Mouse (Mus musculus) left cerebral cortex, postnatal 25 days (tissue): Measurements from ENCODE around the gene Snx29. TPM values are rescaled to one million over a fixed set of nuclear protein-coding genes. Genes with fewer than 3 reads are reported as not detected.
"Not testable (repeated sequence)": the region's sequence is repeated elsewhere in the genome, so short reads cannot be mapped to it uniquely, and the experiment has no call there.

ENCODE experiments used
- DNase-seq, 2 experiments: peaks; one replicate each; pipeline ENCODE4 v3.0.0; 2022; ENCODE audit warnings: low spot score in 2 of 2, mixed read lengths in 1 of 2
- intact Hi-C: fragments of 180-260 bp; cut with DNase I; formaldehyde crosslinking; loops from one replicate; pipeline ENCODE4 v1.15.1; 2025
- total RNA-seq, 2 experiments: library from RNA; stranded (reverse); gene quantifications; 2 replicates each; pipeline ENCODE4 v1.2.3; 2021

Snx29 gene
- total RNA-seq, result 10 to 100 TPM; 19.4 to 24.4 TPM

DNA sequence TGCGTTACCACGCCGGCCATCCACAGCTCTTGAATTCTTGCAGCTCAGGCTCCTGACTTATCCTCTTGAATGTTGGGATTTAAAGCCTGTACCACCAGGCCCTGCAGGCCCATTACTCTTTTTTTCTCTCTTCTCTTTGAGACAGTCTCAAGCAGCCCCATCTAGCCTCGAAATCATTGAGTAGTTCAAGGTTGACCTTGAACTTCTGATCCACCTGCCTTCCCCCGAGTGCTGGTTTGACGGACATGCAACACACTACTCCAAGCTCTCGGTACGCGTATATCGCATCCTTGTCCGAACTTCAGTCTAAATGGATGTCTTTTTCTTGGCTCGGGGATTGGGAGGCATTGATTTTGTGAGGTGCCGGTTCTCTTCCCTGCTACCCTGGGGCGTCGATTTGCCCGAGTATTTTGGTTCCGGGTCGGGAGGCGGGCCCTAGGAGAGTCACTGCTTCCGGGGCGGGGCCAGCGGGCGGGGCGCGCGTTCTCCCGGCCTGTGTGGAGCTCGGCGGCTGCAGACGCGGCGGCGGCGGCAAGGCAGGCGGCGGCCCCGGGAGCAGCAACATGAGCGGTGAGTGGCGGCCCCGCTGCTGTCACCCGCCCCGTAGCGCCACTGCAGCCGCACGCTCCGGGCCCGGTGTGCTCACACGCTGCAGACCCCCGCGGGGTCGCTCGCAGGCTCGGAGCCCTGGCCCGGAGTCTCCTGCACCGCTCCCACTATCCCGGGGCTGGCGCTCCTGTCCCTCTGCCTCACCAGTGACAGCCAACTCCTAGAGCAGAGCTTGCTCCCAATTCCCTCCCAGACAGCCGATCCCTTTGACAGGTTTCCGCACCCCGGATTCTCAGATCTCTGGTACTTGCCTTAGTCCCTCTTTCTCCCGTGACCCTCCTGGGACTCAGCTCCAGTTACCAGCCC is at the start of gene Snx29:
Snx29 (plus strand) TSS at position 500 of the 915 bp plus-strand sequence.
- DNase-seq, result peak; percentile 98
- intact Hi-C loops, result loop anchor here (2.0 kb wide), 2 partner anchors 68 to 96 kb away; partner anchors contain the start of gene Gspt1

DNA sequence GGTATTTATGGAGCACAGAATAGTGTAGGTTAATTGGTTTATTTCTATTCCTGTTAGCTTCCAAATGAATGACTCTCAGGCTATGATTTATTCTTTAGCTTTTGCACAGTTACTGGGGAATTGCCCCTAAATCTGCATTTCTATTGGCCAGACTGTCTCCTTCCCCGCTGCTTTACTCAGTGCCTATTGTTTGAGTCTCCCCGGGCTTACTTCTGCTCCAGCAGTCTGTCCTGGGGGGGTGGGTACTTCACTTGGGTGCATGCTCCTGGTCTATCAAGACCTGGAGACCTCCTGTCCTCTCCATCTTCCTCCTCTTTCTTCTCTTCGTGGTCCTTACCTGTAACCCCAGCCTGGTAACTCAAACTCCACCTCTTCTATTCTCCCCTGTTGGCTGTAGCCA is 45.8 kb upstream of the Snx29 start:
- intact Hi-C loops, result no loop called here
- no peak for DNase-seq

DNA sequence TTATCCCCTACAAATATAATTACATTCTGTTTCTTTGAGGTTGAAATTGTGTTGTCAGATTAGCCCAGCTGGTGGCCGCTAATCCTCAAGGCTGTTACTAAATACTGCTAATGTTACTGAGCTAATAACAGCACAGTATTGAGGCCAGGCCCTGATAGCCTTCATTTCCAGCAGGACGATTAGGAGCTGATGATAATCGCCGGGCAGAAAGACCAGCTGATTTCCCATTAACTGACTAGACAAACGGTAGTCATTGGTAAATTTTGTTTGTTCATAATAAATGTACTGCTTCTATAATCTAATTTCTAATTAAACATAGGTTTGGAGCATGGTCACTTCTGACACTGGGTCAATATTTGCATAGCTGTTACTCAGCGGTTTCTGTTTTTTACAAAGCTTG is 43.9 kb upstream of the Snx29 start:
- intact Hi-C loops, result no loop called here
- no peak for DNase-seq

DNA sequence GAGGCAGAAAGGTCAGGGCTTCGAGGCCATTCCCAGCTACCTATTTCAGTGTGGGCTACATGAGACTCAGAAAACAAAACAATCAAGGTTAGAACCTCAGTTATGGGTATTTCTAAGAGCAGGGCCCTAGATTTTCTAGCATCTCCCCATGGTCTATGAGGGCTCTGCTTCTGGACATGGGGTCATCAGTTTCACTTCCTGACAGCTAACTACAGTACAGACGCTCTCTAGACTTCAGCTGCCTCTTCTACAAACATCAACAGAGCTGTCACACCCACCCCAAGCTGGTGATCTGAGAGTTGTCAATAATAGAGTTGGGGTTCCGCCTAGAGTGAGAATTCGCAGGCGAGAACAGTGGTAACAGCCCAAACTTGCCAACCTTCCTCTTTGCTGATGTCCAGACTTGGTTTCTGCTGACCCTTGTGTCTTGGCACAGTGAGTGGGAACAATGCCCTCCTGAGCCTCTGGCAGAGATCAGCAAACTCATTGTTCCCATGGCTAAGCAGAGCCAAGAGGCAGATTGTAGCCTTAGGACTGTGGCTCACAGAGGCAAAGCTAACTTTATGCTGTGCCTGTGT is 40.0 kb upstream of the Snx29 start:
- intact Hi-C loops, result no loop called here
- peak; percentile 10 to 61 for DNase-seq

DNA sequence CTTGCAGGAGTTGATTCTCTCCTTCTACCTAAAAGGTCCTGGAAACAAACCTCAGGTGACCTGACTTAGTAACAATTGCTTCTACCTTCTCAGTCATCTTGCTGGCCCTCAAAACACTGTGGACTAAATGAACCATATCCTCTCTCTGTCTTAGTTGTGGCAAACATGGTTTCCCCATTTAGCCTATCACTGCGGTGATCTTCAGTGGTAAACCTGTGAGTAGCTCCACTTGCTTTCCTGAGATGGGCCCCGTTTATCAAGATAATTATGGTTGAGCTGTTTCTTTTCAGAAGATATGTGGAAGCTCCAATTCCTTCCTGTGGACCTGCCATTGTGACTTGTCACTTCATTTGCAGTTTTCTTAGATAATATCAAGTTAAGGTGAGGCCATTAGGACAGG is 37.8 kb upstream of the Snx29 start:
- intact Hi-C loops, result no loop called here

DNA sequence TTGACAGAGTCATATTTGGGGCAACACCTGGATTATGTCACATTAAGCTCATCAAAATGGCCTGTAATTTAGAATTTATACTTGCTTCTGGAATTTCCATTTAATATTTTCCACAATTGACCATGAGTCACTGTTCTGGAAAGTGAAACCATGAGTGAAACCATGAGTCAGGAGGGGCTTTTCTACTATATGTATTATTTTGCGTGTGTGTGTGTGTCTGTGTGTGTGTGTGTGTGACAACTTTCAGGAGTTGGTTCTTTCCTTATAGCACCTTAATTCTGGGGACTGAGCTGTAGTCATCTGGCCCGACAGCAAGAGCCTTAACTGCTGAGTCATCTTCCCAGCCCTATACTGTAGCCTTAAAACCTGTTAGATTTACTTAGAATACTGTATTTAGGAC is 36.8 kb upstream of the Snx29 start:
- DNase-seq, result no peak
- intact Hi-C loops, result no loop called here

More for the DNA sequence above, 37.8 kb upstream of the Snx29 start:
- DNase-seq, result no peak

DNA sequence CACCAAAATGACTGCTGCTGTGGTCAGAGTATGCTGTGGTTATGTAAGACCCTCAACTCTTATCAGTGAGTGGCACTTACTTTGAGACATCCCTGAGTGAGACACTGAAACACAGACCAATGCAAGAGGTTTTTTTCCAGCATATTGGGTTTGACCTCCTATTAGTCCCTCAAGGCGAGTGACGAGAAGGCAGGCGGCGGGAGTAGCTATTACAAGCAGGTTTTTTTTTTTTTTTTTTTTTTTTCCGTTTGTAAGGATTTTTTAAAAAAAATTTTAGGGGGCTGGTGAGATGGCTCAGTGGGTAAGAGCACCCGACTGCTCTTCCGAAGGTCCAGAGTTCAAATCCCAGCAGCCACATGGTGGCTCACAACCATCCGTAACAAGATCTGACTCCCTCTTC is 33.8 kb upstream of the Snx29 start:
- intact Hi-C loops, DNase-seq: not testable (repeated sequence)

DNA sequence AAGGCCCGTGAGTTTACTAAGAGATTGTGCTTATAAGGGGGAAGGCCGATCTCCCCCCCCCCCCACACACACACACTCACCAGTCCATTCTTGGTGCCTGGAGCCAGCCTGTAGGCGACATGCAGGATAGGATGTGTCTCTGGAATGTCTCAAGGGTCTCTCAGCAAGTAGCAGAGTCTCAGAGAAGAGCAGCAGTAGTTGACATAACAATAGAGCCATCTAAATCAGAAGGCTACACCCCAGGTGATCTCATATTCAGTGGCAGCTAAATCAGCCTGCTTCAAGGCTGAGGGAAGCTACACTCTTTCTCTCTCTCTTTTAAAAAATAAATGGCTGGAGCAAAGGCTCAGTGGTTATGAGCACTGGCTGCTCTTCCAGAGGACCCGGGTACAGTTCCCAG is 27.1 kb upstream of the Snx29 start:
- DNase-seq, intact Hi-C loops: not testable (repeated sequence)

DNA sequence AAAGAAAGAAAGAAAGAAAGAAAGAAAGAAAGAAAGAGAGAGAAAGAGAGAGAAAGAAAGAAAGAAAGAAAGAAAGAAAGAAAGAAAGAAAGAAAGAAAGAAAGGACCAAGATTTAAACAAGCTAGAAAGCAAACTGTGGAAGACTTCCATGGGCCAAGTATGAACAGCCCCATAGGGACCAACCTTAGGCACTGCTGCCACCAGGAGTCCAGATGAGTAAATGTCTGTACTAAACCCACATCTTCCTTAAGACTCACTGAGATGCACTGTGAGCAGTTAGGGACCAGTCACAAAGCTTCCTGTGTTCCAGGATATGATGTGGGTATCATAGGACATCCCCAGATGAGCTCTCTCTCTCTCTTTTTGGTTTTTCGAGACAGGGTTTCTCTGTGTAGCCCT is 25.0 kb upstream of the Snx29 start:
- intact Hi-C loops, result not testable (repeated sequence)
- peak in 1 of 2 experiments; percentile 29 for DNase-seq

DNA sequence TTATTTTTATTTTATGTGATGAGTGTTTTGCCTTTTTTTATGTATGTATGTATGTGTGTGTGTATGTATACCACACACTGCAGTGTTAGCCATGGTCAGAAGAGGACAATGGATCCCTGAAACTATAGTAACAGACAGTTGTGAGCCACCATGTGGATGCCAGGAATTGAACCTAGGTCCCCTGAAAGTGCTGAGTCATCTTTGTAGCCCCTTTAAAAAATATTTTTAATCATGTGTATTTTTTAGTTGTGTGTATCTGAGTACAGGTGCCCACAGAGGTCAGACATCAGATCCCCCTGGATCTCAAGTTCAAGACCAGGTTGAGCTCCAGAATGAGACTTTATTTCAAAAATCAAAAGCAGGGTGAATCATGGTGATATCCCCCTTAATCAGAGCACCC is 19.0 kb upstream of the Snx29 start:
- intact Hi-C loops, result no loop called here
- no peak for DNase-seq

DNA sequence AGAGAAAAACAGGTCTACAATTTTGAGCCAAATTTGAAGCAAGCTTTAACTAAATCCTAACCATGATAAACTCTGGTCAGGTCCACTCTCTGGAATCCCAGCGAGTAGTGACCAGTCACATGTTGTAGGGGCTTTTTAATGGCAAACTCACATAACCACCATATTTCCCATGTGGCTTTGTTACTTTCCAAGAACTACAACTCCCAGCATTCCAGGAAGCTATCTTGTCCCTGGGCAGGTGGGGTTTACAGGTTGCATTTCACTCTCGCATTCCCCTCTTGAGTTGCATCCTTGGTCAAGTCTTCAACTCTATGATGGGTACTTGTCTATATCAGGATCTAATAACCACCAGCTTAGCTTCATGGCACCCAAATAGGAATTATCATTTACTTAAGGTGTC is 17.2 kb upstream of the Snx29 start:
- DNase-seq, result no peak
- intact Hi-C loops, result no loop called here

DNA sequence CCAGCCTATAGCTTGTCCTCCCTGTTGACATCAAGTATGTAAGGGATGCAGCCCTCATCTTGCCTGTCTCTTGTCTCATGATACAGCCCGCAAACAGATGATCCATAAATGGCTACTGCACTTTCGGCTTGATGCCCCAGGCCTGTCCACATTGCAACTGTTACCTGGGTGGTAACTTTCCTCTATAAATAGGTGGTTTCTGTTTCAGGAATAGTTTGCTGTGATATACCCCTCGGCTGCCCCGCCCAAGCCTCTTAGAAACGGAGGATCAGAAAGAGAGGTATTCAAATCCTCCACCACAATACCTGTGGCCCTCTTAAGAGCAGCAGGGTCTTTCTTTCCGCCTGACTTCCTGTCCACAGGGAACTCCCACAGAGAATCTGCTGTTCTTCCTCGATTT is 9.2 kb upstream of the Snx29 start, which contains the start of gene Tnfrsf17:
Tnfrsf17 (plus strand) TSS at position 301 of the 400 bp plus-strand sequence.
- no peak for DNase-seq
- intact Hi-C loops, result no loop called here

DNA sequence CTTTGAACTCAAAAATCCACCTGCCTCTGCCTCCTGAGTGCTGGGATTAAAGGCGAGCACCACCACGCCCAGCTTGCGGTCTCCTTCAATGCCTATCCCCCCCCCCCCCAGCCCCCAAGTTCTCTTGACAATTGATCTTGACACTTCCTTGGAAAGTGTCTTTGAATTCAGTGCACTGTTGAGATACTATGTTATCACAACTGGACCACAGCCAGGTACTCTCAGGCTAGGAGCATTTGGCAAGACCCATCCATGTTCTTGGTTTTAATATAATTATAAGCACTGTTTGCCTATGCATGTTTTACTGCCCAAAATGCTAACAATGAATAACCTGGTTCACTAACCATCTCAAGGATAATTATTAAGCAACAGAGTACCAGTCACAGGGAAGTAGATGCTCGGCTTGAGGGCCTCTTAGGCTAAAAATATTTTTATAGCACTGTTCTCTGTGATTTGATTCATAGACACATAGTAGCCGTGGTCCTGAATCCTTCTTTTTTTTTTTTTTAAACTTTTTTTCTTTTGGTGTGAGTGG is 6.9 kb upstream of the Snx29 start:
- DNase-seq, result no peak
- intact Hi-C loops, result no loop called here

DNA sequence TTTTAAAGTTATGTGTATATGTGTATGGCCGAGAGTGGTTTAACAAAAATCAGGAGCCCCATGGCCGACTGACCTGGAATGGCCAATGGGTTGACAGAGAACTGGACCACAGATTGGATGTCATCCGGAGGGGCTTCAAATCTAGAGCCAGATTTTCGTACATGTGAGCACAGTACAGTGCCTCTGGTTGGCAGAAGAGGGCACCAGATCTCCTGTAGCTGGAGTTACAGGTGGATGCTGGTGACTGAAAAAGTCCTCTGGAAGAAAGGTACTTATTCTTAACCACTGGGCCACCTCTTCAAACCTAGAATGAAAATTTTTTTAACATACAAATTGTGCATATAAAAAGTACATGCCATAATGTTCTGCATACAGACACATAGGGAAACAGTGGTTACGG is 6.0 kb upstream of the Snx29 start:
- intact Hi-C loops, result no loop called here
- DNase-seq, result no peak

DNA sequence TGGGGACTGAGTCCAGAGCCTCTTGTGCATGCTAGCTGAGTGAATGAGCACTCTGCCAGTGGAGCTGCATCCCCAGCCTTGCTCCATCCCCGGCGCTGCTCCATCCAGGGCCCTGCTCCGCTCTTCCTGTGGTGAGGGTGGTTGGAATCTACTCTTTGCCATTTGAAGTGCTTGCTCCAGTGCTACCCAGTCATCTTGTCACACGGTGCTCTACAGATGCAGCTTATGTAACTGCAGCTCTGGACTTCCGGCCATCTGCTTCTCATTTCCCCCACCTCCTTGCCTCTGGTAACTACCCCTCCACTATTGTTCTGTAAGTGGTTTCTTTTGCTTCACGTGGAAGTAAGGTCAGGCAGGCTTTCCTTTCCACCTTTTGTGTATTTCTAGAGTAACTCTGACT is 5.4 kb upstream of the Snx29 start:
- peak in 1 of 2 experiments; percentile 15 for DNase-seq

DNA sequence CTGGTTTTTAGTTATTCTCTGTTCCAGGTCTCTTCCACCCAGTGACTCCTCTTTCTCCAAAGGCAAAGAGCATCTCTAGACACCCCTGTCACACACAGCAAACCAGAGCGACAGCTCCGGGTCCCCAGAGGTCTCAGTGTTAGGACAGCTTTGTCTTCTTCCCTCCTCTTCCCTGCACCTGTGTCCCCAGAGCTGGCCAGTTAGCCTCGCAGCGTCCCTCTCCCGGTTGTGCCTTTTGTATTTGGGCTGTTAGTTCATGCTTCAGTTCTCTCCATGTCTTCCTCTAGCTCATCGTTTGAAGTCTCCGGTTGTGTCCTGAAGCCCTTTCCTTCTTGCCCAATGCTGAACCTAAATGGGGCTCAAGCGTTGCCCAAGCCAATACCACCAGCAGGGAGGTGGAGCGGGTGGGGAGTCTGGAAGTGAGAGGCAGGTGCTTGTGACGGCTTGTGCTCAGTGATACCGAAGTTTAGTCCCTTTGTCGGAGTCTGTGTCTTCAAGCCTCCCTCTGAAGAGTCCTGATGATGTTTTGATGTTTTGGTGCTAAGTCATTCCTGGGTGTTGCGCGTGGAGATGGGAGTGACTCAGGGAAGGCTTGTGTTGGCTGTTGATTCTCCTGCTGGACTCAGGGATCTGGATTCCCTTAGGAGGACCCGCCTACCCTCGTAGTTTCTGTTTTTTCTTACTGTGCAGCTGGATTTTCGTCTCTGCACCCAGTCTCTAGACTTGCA is 780 bp downstream of the Snx29 start:
- peak; percentile 12 to 43 for DNase-seq
- intact Hi-C loops, result loop anchor here (2.0 kb wide), 2 partner anchors 69 to 95 kb away; partner anchors contain the start of gene Gspt1

More for the DNA sequence above, 5.4 kb upstream of the Snx29 start:
- intact Hi-C loops, result no loop called here

DNA sequence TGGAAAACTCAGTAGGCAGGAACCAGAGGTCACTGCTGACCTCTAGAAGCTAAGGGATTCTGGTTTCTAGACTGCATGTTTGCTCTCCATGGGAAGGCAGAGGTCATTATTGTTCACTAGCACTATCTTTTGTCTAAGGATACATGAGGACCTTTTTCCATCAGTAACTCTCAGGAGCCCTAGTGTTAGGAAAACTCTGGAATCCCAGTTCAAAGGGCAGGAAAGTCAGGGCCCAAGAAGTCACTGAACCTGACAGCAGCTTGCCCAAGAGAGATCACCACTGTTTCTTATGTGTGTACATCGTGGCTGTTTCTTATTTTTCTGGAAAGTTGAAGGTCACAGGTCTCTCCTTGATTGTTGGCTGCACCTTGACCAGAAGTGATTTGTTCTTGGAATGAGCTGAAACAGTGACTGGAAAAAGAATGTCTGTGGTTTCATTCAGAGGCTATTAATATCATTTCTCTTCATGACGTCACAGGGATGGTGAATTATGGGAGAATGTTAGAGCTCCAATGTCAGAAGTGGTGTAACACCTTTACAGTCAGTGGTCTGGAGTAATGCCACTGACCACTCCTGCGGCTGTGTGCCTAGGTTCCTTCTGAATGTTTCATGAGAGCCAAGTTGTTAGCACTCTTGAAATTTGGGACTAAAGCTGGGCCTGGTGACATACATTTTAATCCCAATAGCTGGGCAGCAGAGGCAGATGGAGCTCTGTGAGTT is 7.5 kb downstream of the Snx29 start:
- intact Hi-C loops, result no loop called here
- DNase-seq, result no peak

DNA sequence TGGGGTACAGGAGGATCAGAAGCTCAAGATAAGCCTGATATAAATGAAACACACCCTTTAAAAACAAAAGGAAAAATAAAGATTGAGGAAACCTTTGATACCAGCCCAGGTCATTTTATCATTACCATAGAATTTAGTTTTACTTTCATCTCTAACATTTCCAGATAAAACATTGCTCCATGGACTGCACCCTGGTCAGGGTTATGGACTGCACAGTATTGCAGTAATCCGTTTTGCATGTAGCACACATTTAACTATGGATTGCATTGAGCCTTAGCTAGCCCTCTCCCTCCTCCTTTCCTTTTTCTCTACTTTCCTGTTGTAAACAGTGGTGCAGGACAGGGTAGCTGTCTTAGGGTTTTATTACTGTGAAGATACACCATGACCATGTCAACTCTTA is 8.3 kb downstream of the Snx29 start:
- no peak for DNase-seq
- intact Hi-C loops, result no loop called here

DNA sequence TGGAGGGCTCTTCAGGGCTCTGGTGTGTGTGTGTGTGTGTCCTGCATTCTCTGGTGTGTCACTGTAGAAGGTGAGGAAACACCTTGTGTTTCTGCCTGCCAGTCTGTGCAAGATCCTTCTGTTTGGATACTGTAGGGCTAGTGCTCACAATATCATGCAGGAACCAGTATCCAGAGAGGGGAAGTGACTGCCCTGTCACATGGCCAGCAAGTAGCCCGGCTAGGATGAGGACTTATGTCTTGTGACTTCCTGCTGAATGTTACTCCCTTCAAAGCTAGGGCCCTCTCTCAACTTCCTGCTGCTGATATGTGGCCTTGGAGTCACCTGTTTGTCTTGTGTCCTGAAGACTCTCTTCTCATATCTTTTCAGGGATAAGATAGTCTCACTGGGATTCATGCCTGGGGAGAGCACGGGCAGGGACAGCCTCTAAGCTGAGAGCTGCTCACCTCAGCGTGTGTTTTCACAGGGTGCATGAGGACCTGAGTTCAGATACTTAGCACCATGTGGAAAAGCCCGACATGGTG is 20.6 kb downstream of the Snx29 start:
- DNase-seq, result peak in 1 of 2 experiments; percentile 19
- intact Hi-C loops, result no loop called here
